Mouse (Mus musculus) urinary bladder, adult 2 months (tissue): ENCODE results near the gene Slc22a22. TPM values are rescaled to one million over a fixed set of nuclear protein-coding genes. Genes with fewer than 3 reads are reported as not detected.
"Not testable (repeated sequence)": the region's sequence is repeated elsewhere in the genome, so short reads cannot be mapped to it uniquely, and the experiment has no call there.

Experiments
- DNase-seq: peaks from one replicate; pipeline ENCODE4 v3.0.0; 2022; ENCODE audit warnings: low spot score
- polyA plus RNA-seq: library from polyadenylated mRNA; depleted of rRNA; stranded (reverse); fragments of >200 nt; gene quantifications from 2 replicates; pipeline ENCODE4 v1.2.3, GENCODE M21; 2012

Slc22a22 gene
- polyA plus RNA-seq, 1 experiment = not detected

- DNase-seq = no peak
Measured at GRCm38 (mm10) chr15:57380381-57380780, 97.0 kb downstream of the Slc22a22 start.

- DNase-seq = no peak
Measured at GRCm38 (mm10) chr15:57366446-57366845, 111.0 kb downstream of the Slc22a22 start.

- DNase-seq = no peak
Measured at GRCm38 (mm10) chr15:57355278-57355677, 122.1 kb downstream of the Slc22a22 start.

- no peak for DNase-seq
Measured at GRCm38 (mm10) chr15:57340499-57340898, 136.9 kb downstream of the Slc22a22 start.

- DNase-seq = no peak
Measured at GRCm38 (mm10) chr15:57331326-57331725, 146.1 kb downstream of the Slc22a22 start.

GRCm38 (mm10) chr15:57318001-57318400 is 159.4 kb downstream of the Slc22a22 start:
- DNase-seq = no peak

GRCm38 (mm10) chr15:57316486-57316885 is 160.9 kb downstream of the Slc22a22 start:
- DNase-seq = no peak

GRCm38 (mm10) chr15:57302710-57303109 is 174.7 kb downstream of the Slc22a22 start:
- no peak for DNase-seq

GRCm38 (mm10) chr15:57278505-57278904 is 198.9 kb downstream of the Slc22a22 start:
- DNase-seq = no peak

- DNase-seq = no peak
Measured at GRCm38 (mm10) chr15:57276411-57276810, 201.0 kb downstream of the Slc22a22 start.

GRCm38 (mm10) chr15:57240061-57240460 is 237.4 kb downstream of the Slc22a22 start:
- not testable (repeated sequence) for DNase-seq

- DNase-seq = no peak
Measured at GRCm38 (mm10) chr15:57230439-57230838, 247.0 kb downstream of the Slc22a22 start.

GRCm38 (mm10) chr15:57205315-57205714 is 272.1 kb downstream of the Slc22a22 start:
- DNase-seq = no peak

- DNase-seq = no peak
Measured at GRCm38 (mm10) chr15:57204444-57204930, 272.9 kb downstream of the Slc22a22 start.
